Mouse (Mus musculus) liver, embryonic 11.5 days (tissue): ENCODE data around the gene Chl1. TPM values are rescaled to one million over a fixed set of nuclear protein-coding genes. Genes with fewer than 3 reads are reported as not detected.

ENCODE experiments used
- ATAC-seq: fragments of 200-750 bp; cut with Nextera tagmentation; replicated peaks from 2 replicates; pipeline ENCODE4 v1.8.0; 2017; ENCODE audit warnings: moderate number of reproducible peaks, mild to moderate bottlenecking, moderate TSS enrichment, moderate library complexity; ENCODE audit not compliant: low FRiP score
- DNase-seq: peaks from one replicate; pipeline ENCODE4 v3.0.0-alpha.2; 2017; ENCODE audit warnings: low spot score
- H3K27ac ChIP-seq: fragments of 300-500 bp; sonication (generic); 2 replicates; pipeline ENCODE4 v1.5.1; 2014; ENCODE audit warnings: mild to moderate bottlenecking, low read depth, low read length, control low read depth
- H3K27me3 ChIP-seq: fragments of 300-500 bp; sonication (generic); replicated peaks from 2 replicates; pipeline ENCODE4 v1.6.1; 2014; ENCODE audit warnings: low read length, mixed read lengths; ENCODE audit not compliant: control insufficient read depth, insufficient read depth
- H3K36me3 ChIP-seq: fragments of 300-500 bp; sonication (generic); 2 replicates; pipeline ENCODE4 v1.6.1; 2014; ENCODE audit warnings: mild to moderate bottlenecking, low read length, moderate library complexity, mixed read lengths; ENCODE audit not compliant: control insufficient read depth, insufficient read depth
- H3K4me1 ChIP-seq: fragments of 300-500 bp; sonication (generic); replicated peaks from 2 replicates; pipeline ENCODE4 v1.6.1; 2014; ENCODE audit warnings: low read length, mixed read lengths; ENCODE audit not compliant: control insufficient read depth, insufficient read depth
- H3K4me2 ChIP-seq: fragments of 300-500 bp; sonication (generic); 2 replicates; pipeline ENCODE4 v1.6.1; 2014; ENCODE audit warnings: mild to moderate bottlenecking, control low read depth, moderate library complexity
- H3K4me3 ChIP-seq: fragments of 300-500 bp; sonication (generic); 2 replicates; pipeline ENCODE4 v1.5.1; 2014; ENCODE audit warnings: low read depth, low read length, control low read depth
- H3K9ac ChIP-seq: fragments of 300-500 bp; sonication (generic); 2 replicates; pipeline ENCODE4 v1.6.1; 2014; ENCODE audit warnings: low read depth, low read length, control low read depth
- H3K9me3 ChIP-seq: fragments of 300-500 bp; sonication (generic); 2 replicates; pipeline ENCODE4 v1.6.1; 2016; ENCODE audit warnings: low read length, inconsistent platforms, mixed read lengths; ENCODE audit not compliant: control insufficient read depth
- WGBS: fragments of 180-500 bp; shearing (Covaris S2); extraction: QIAGEN DNeasy Blood & Tissue Kit; methylation state at CpG from one replicate; pipeline ENCODE4 v1.1.7; 2014; 5-methylcytosine and 5-hydroxymethylcytosine counted together
- polyA plus RNA-seq: library from polyadenylated mRNA; unstranded; fragments of >200 nt; fragmentation: Nextera tagmentation; extraction: Ambion mirVana; gene quantifications from 2 replicates; pipeline ENCODE4 v1.2.1, GENCODE M21; 2014

The Chl1 gene
- polyA plus RNA-seq, 1 experiment from 2014 or later = 0.32 TPM

GRCm38 (mm10) chr6:103665677-103666316 lies 155.4 kb downstream of the Chl1 start:
- H3K9me3 ChIP-seq = no peaks in the 10 kb centered on the region
- H3K4me2 ChIP-seq = no peak overlapping the region
- DNase-seq (no peak), ATAC-seq (no peak)
- no peak overlapping the region for H3K4me3 ChIP-seq
- no peak overlapping the region for H3K27ac ChIP-seq
- no peaks in the 10 kb centered on the region for H3K4me1 ChIP-seq
- no peaks in the 10 kb centered on the region for H3K27me3 ChIP-seq
- 86% methylated on average over 9 of the region's 9 CpGs for WGBS
- no peaks in the 10 kb centered on the region for H3K36me3 ChIP-seq
- no peak overlapping the region for H3K9ac ChIP-seq

- ATAC-seq (no peak), DNase-seq (no peak)
- Histone ChIP-seq H3K36me3 (no peaks in the 10 kb centered on the region), H3K27me3 (no peaks in the 10 kb centered on the region), H3K4me2 (no peak overlapping the region), H3K27ac (no peak overlapping the region), H3K4me3 (no peak overlapping the region), H3K4me1 (no peaks in the 10 kb centered on the region), H3K9ac (no peak overlapping the region), H3K9me3 (no peaks in the 10 kb centered on the region)
- 81% methylated on average over 3 of the region's 3 CpGs for WGBS
These were observed 162.7 kb downstream of the Chl1 start for GRCm38 (mm10) chr6:103673111-103673510.

- Histone ChIP-seq H3K27ac (no peak overlapping the region), H3K36me3 (no peaks in the 10 kb centered on the region), H3K9ac (no peak overlapping the region), H3K9me3 (no peaks in the 10 kb centered on the region), H3K4me3 (no peak overlapping the region), H3K4me1 (no peaks in the 10 kb centered on the region), H3K4me2 (no peak overlapping the region), H3K27me3 (no peaks in the 10 kb centered on the region)
- 70% methylated on average over 6 of the region's 6 CpGs for WGBS
- no peak for DNase-seq
- no peak for ATAC-seq
These were observed 163.9 kb downstream of the Chl1 start for GRCm38 (mm10) chr6:103674332-103674731.

GRCm38 (mm10) chr6:103675145-103675544 lies 164.8 kb downstream of the Chl1 start:
- Histone ChIP-seq H3K9me3 (no peaks in the 10 kb centered on the region), H3K4me2 (no peak overlapping the region), H3K9ac (no peak overlapping the region), H3K27me3 (no peaks in the 10 kb centered on the region), H3K4me3 (no peak overlapping the region), H3K4me1 (no peaks in the 10 kb centered on the region), H3K36me3 (no peaks in the 10 kb centered on the region), H3K27ac (no peak overlapping the region)
- DNase-seq = no peak
- no peak for ATAC-seq
- 91% methylated on average over 2 of the region's 2 CpGs for WGBS

GRCm38 (mm10) chr6:103676664-103677063 lies 166.3 kb downstream of the Chl1 start:
- no peaks in the 10 kb centered on the region for H3K4me1 ChIP-seq
- H3K9ac ChIP-seq = no peak overlapping the region
- H3K27ac ChIP-seq = no peak overlapping the region
- no peak overlapping the region for H3K4me3 ChIP-seq
- WGBS = 89% methylated on average over 5 of the region's 5 CpGs
- no peak overlapping the region for H3K4me2 ChIP-seq
- DNase-seq (no peak), ATAC-seq (no peak)
- H3K36me3 ChIP-seq = no peaks in the 10 kb centered on the region
- no peaks in the 10 kb centered on the region for H3K27me3 ChIP-seq
- H3K9me3 ChIP-seq = no peaks in the 10 kb centered on the region

GRCm38 (mm10) chr6:103677072-103677471 lies 166.7 kb downstream of the Chl1 start:
- Histone ChIP-seq H3K27ac (no peak overlapping the region), H3K27me3 (no peaks in the 10 kb centered on the region), H3K4me1 (no peaks in the 10 kb centered on the region), H3K9ac (no peak overlapping the region), H3K9me3 (no peaks in the 10 kb centered on the region), H3K36me3 (no peaks in the 10 kb centered on the region), H3K4me2 (no peak overlapping the region), H3K4me3 (no peak overlapping the region)
- ATAC-seq = no peak
- DNase-seq = no peak
- 80% methylated on average over 1 of the region's 1 CpGs for WGBS

- Histone ChIP-seq H3K4me3 (no peak overlapping the region), H3K9ac (no peak overlapping the region), H3K36me3 (no peaks in the 10 kb centered on the region), H3K27ac (no peak overlapping the region), H3K4me1 (no peaks in the 10 kb centered on the region), H3K9me3 (no peaks in the 10 kb centered on the region), H3K4me2 (no peak overlapping the region), H3K27me3 (no peaks in the 10 kb centered on the region)
- peak; percentile 67; the same call in 1 of the 2 replicates for ATAC-seq
- WGBS = 16% methylated on average over 8 of the region's 8 CpGs
- peak; percentile 40 for DNase-seq
These were observed 172.6 kb downstream of the Chl1 start for GRCm38 (mm10) chr6:103682854-103683574.

GRCm38 (mm10) chr6:103692511-103692910 lies 182.1 kb downstream of the Chl1 start:
- Histone ChIP-seq H3K9me3 (no peaks in the 10 kb centered on the region), H3K4me3 (no peak overlapping the region), H3K4me2 (no peak overlapping the region), H3K27me3 (no peaks in the 10 kb centered on the region), H3K27ac (no peak overlapping the region), H3K9ac (no peak overlapping the region), H3K4me1 (no peaks in the 10 kb centered on the region), H3K36me3 (no peaks in the 10 kb centered on the region)
- 60% methylated on average over 3 of the region's 3 CpGs for WGBS
- ATAC-seq (no peak), DNase-seq (no peak)
